In the genomic region with DNA sequence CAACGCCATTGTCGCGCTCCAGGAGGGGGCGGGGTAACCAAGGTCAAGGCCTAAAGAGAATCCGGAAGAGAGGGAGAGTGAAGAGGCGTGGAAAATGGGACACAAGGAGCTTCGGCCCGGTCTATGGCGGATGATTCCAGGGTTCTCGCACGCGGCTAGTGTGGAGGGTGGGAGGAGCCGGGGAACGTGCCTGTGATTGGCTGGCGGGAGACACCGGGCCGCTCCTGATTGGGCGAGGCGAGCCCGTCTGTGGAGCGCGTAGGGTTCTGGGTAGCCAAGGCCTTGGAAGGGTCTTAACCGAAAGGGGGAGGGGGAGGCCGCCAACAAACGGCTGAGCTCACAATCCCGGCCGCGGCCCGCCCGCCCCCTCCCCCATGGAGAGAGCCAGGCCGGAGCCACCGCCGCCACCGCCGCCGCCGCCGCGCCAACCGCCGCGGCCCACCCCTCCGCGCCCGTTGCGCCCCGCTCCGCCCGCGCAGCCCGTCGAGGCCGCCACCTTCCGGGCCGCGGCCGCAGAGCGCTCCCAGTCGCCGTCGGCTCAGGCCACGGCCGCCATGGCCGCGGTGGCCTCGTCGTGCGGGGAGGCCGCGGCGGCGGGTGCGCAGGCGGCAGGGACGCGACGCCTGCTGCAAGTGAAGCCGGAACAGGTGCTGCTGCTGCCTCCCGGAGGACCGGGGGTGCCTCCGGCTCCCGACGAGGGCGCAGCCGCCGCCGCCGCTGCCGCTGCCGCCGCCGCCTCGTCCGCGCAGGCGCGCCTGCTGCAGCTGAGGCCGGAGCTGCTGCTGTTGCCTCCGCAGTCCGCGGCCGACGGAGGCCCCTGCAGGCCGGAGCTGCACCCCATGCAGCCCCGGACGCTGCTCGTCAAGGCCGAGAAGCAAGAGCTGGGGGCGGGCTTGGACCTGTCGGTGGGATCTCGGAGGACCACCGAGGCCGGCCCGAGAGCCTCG, we compare ENCODE assay signal across 7 mouse cellular contexts. TPM values are rescaled to one million over a fixed set of nuclear protein-coding genes. Genes with fewer than 3 reads are reported as not detected.
DNase-seq lines count a peak whose midpoint lies in the region; ATAC-seq and TF ChIP-seq lines count a peak whose summit lies in the region.

A gene (plus strand): TSS at position 365 of the 947 bp plus-strand sequence.

- ATAC-seq in intestine, embryonic 15.5 days: peak; percentile 92
- peak; percentile 97 for ATAC-seq in midbrain, postnatal 0 days (ENCODE audit: low FRiP score)
- ATAC-seq in stomach, embryonic 14.5 days (ENCODE audit: insufficient number of reproducible peaks, insufficient read depth, low FRiP score, low read depth): peak; percentile 90

- H3K27me3 ChIP-seq in intestine, embryonic 15.5 days (replicated peaks): no peaks in the 10 kb centered on the region
- no peaks in the 10 kb centered on the region; the same call in 1 of the 2 replicates for H3K27me3 ChIP-seq in liver, adult 2 months (ENCODE audit: control insufficient read depth, insufficient read depth, low read length)
- H3K27me3 ChIP-seq in midbrain, postnatal 0 days (ENCODE audit: insufficient read depth, low read length): no peaks in the 10 kb centered on the region
- no peaks in the 10 kb centered on the region for H3K27me3 ChIP-seq in stomach, embryonic 14.5 days (ENCODE audit: control insufficient read depth, insufficient read depth, low read length)

- DNase-seq in T-cell, adult 2 months (ENCODE audit: low spot score): peak; percentile 54
- peak; percentile 64 for DNase-seq in brain, adult 2 months (ENCODE audit: low read depth, low spot score)
- DNase-seq in gastrocnemius, postnatal 25 days: peak; percentile 48
- DNase-seq in liver, adult 2 months (ENCODE audit: extremely low read depth, low read depth, low spot score): peak; percentile 2
- DNase-seq in midbrain, postnatal 0 days (ENCODE audit: low spot score): peak; percentile 77

- no peak for TF ChIP-seq CTCF in liver, adult 2 months (IDR thresholded peaks at IDR 0.05; ENCODE audit: low read depth, low read length)
- peak; percentile 14 for TF ChIP-seq CTCF in midbrain, postnatal 0 days (IDR thresholded peaks at IDR 0.05)

- peak within 1 kb of the TSS; percentile 94 for H3K4me2 ChIP-seq in intestine, embryonic 15.5 days (replicated peaks)
- peak within 1 kb of the TSS; percentile 83 for H3K4me2 ChIP-seq in midbrain, postnatal 0 days (ENCODE audit: low read depth, low read length, poor library complexity, severe bottlenecking)
- H3K4me2 ChIP-seq in stomach, embryonic 14.5 days (replicated peaks; ENCODE audit: low read depth, low read length): peak within 1 kb of the TSS; percentile 71

- peak within 1 kb of the TSS; percentile 77 for H3K9ac ChIP-seq in intestine, embryonic 15.5 days
- H3K9ac ChIP-seq in liver, adult 2 months (ENCODE audit: low read depth, low read length): peak within 1 kb of the TSS; percentile 89
- peak within 1 kb of the TSS; percentile 81 for H3K9ac ChIP-seq in midbrain, postnatal 0 days (replicated peaks; ENCODE audit: low read length, poor library complexity, severe bottlenecking)
- peak within 1 kb of the TSS; percentile 76 for H3K9ac ChIP-seq in stomach, embryonic 14.5 days (replicated peaks; ENCODE audit: low read depth, low read length)

- TF ChIP-seq POLR2A in liver, adult 2 months (IDR thresholded peaks at IDR 0.05; ENCODE audit: extremely low read depth, insufficient read depth, low read length): no peak

- 13% methylated on average over 74 of the region's 115 CpGs for WGBS in intestine, embryonic 15.5 days
- 17% methylated on average over 78 of the region's 115 CpGs for WGBS in liver, adult 2 months
- WGBS in midbrain, postnatal 0 days: 11% methylated on average over 62 of the region's 115 CpGs
- 12% methylated on average over 90 of the region's 115 CpGs for WGBS in stomach, embryonic 14.5 days

- peak within 1 kb of the TSS; percentile 54 for H3K27ac ChIP-seq in intestine, embryonic 15.5 days
- no peak within 1 kb of the TSS for H3K27ac ChIP-seq in liver, adult 2 months (replicated peaks; ENCODE audit: insufficient read depth, low read depth, low read length)
- H3K27ac ChIP-seq in midbrain, postnatal 0 days (ENCODE audit: low read depth, low read length): peak within 1 kb of the TSS; percentile 55
- peak within 1 kb of the TSS; percentile 39; the same call in 1 of the 2 replicates for H3K27ac ChIP-seq in stomach, embryonic 14.5 days (ENCODE audit: low read length)

- H3K4me3 ChIP-seq in intestine, embryonic 15.5 days (replicated peaks): peak within 1 kb of the TSS; percentile 71
- H3K4me3 ChIP-seq in liver, adult 2 months (ENCODE audit: insufficient read depth, low read depth, low read length): peak within 1 kb of the TSS; percentile 71
- peak within 1 kb of the TSS; percentile 49 for H3K4me3 ChIP-seq in midbrain, postnatal 0 days (ENCODE audit: low read depth, low read length)
- peak within 1 kb of the TSS; percentile 47 for H3K4me3 ChIP-seq in stomach, embryonic 14.5 days (ENCODE audit: low read depth, low read length)

- no peaks in the 10 kb centered on the region for H3K36me3 ChIP-seq in intestine, embryonic 15.5 days
- H3K36me3 ChIP-seq in liver, adult 2 months (ENCODE audit: control insufficient read depth, insufficient read depth, low read length): no peaks in the 10 kb centered on the region
- H3K36me3 ChIP-seq in midbrain, postnatal 0 days (ENCODE audit: insufficient read depth, low read length): no peaks in the 10 kb centered on the region
- no peaks in the 10 kb centered on the region for H3K36me3 ChIP-seq in stomach, embryonic 14.5 days (ENCODE audit: control insufficient read depth, insufficient read depth, low read length)

- peaks cover 7% of the 10 kb centered on the region; the same call in 1 of the 2 replicates for H3K4me1 ChIP-seq in intestine, embryonic 15.5 days (replicated peaks)
- no peaks in the 10 kb centered on the region for H3K4me1 ChIP-seq in liver, adult 2 months (ENCODE audit: control insufficient read depth, insufficient read depth, low read length)
- no peaks in the 10 kb centered on the region for H3K4me1 ChIP-seq in midbrain, postnatal 0 days (ENCODE audit: insufficient read depth, low read length)
- no peaks in the 10 kb centered on the region for H3K4me1 ChIP-seq in stomach, embryonic 14.5 days (ENCODE audit: control insufficient read depth, insufficient read depth, low read length)

- H3K79me2 ChIP-seq in liver, adult 2 months (ENCODE audit: control insufficient read depth, insufficient read depth, low read length): no peaks in the 10 kb centered on the region

- H3K9me3 ChIP-seq in intestine, embryonic 15.5 days: no peaks in the 10 kb centered on the region
- H3K9me3 ChIP-seq in midbrain, postnatal 0 days (ENCODE audit: low read length): no peaks in the 10 kb centered on the region
- H3K9me3 ChIP-seq in stomach, embryonic 14.5 days (ENCODE audit: control insufficient read depth, low read depth, low read length): peaks cover 4% of the 10 kb centered on the region; the same call in 1 of the 2 replicates

RNA-seq across cellular contexts. Expression of the gene that starts here (rescaled TPM):
- not detected for total RNA-seq in gastrocnemius, postnatal 25 days (2021)
- 0.09 and 0.18 TPM in 2 replicates for polyA plus RNA-seq in intestine, embryonic 15.5 days (2015; fragmentation: Nextera tagmentation; extraction: Ambion mirVana)
- total RNA-seq in liver, adult 2 months (2014; rRNA removed): under 0.01 TPM in 1 of 2 replicates, not detected in the other
- not detected in 2 replicates for polyA plus RNA-seq in liver, adult 2 months (2012; rRNA removed)
- total RNA-seq in midbrain, postnatal 0 days (2014; rRNA removed): 0.16 and 0.47 TPM in 2 replicates
- polyA plus RNA-seq in midbrain, postnatal 0 days (2015; fragmentation: Nextera tagmentation; extraction: Ambion mirVana): 0.06 and 0.07 TPM in 2 replicates
- polyA plus RNA-seq in stomach, embryonic 14.5 days (2014; fragmentation: Nextera tagmentation; extraction: Ambion mirVana): 0.23 TPM in 1 of 2 replicates, not detected in the other

Comparison
In these comparisons a context has a peak if more than half of its experiments do, and no peak if none do; other contexts are left out.
1. Peak in DNase-seq in gastrocnemius, postnatal 25 days; RNA of the gene not detected or under 1 TPM.
2. Peak in ATAC-seq, H3K4me3 ChIP-seq, H3K27ac ChIP-seq, H3K9ac ChIP-seq and H3K4me2 ChIP-seq in intestine, embryonic 15.5 days; RNA of the gene not detected or under 1 TPM.
3. Peak in DNase-seq, H3K4me3 ChIP-seq and H3K9ac ChIP-seq in liver, adult 2 months; RNA of the gene not detected or under 1 TPM.
4. Peak in DNase-seq, ATAC-seq, H3K4me3 ChIP-seq, H3K27ac ChIP-seq, H3K9ac ChIP-seq and H3K4me2 ChIP-seq in midbrain, postnatal 0 days; RNA of the gene not detected or under 1 TPM.
5. Peak in ATAC-seq, H3K4me3 ChIP-seq, H3K27ac ChIP-seq, H3K9ac ChIP-seq and H3K4me2 ChIP-seq in stomach, embryonic 14.5 days; RNA of the gene not detected or under 1 TPM.
6. DNase-seq: peak in every context shown above with its lines; median percentile 77 in midbrain, postnatal 0 days; 64 in brain, adult 2 months; 54 in T-cell, adult 2 months; 48 in gastrocnemius, postnatal 25 days; 2 in liver, adult 2 months.